Mouse (Mus musculus): Measurements from ENCODE around the gene Dcaf4. TPM values are rescaled to one million over a fixed set of nuclear protein-coding genes. Genes with fewer than 3 reads are reported as not detected.

Dcaf4 gene
- polyA plus RNA-seq, 1 experiment from 2014 or later = 29.9 TPM

GRCm38 (mm10) chr12:83486671-83487461 is 33.4 kb upstream of the Dcaf4 start:
- H3K9ac ChIP-seq = peak overlapping the region; percentile 77
- WGBS = under 1% methylated on average over 73 of the region's 73 CpGs

DNA sequence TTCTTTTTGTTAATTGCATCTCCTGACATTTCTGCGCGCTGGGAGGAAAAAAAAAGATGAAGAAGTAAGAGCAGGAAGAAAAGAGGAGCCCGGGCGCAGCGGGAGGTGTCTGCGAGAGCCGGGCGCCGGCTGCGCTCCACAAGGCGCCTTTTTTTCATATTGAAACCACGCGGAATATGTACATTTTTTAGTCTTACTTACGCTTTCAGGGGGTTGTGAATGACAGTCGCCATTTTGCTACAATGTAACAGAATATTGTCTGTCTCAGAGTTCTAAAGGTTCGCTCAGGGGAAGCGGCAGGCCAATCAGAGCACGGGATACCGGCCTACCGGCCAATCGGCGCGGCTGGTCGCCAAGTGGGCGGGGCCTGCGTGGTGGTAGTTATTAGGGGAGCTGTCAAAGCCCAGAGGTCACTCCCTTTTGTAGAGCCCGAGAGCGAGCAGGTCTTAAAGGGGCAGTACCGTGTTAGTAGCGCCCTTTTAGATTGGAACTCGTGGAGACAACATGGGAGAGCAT is 32.7 kb upstream of the Dcaf4 start, which contains the start of gene Dpf3:
Gene Dpf3, minus strand, starts transcription at position 241 of the 516 bp plus-strand sequence.
- ATAC-seq (ENCODE audit: low FRiP score) = peak; percentile 93
- 0% methylated on average over 31 of the region's 31 CpGs for WGBS
- Histone ChIP-seq H3K27ac (peak within 1 kb of the TSS; percentile 89), H3K36me3 (no peaks in the 10 kb centered on the region), H3K4me1 (peaks cover 19% of the 10 kb centered on the region), H3K9ac (peak within 1 kb of the TSS; percentile 77), H3K4me2 (replicated peaks) (peak within 1 kb of the TSS; percentile 92), H3K9me3 (replicated peaks) (peaks cover 7% of the 10 kb centered on the region), H3K27me3 (no peaks in the 10 kb centered on the region; the same call in 1 of the 2 replicates), H3K4me3 (peak within 1 kb of the TSS; percentile 75)

More at GRCm38 (mm10) chr12:83486671-83487461, 33.4 kb upstream of the Dcaf4 start:
- Histone ChIP-seq H3K27me3 (no peaks in the 10 kb centered on the region; the same call in 1 of the 2 replicates), H3K4me3 (peak overlapping the region; percentile 75), H3K9me3 (replicated peaks) (peaks cover 7% of the 10 kb centered on the region), H3K4me2 (replicated peaks) (peak overlapping the region; percentile 92), H3K36me3 (no peaks in the 10 kb centered on the region), H3K4me1 (peaks cover 19% of the 10 kb centered on the region), H3K27ac (peak overlapping the region; percentile 89)
- peak; percentile 84 for ATAC-seq (ENCODE audit: low FRiP score)

DNA sequence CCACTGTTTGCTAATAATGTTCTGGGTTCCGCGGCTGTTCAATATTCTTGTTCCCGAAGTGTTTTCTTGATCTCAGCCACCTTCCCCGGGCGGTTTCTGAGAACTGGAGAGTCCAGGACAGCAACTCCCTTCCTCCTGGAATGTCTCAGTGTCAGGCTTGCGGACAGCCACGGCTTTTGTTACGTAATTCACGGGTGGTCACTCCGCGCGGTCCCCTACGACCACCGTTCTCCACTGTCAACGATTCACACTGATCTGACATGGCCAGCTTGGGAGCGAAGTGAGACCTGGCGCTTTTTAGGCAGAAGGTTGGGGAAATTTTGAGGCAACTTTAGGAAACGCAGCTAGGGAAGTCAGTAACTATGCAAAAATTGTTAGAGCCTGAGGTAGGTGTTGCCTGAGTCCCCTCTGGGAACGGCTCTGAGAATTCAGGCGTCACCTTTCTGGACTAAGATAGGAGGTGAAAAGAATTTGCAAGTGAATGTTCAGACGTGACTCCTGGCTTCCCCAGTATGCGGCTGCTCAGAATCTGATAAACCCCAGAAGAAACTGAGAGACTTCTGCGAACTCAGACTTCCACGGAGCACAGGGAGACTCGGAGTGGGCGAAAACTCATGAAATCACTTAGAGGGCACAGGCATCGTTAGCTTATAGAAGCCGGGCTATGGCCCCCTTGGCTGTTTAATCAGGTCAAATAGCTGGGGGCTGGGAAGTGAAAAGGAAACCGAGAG is 31.9 kb upstream of the Dcaf4 start:
- Histone ChIP-seq H3K9me3 (replicated peaks) (peaks cover 7% of the 10 kb centered on the region), H3K4me1 (peaks cover 19% of the 10 kb centered on the region), H3K4me3 (peak overlapping the region; percentile 75), H3K9ac (peak overlapping the region; percentile 51; the same call in 1 of the 2 replicates), H3K27me3 (no peaks in the 10 kb centered on the region; the same call in 1 of the 2 replicates), H3K36me3 (no peaks in the 10 kb centered on the region), H3K4me2 (replicated peaks) (peak overlapping the region; percentile 92), H3K27ac (no peak overlapping the region)
- under 1% methylated on average over 29 of the region's 29 CpGs for WGBS
- ATAC-seq (ENCODE audit: low FRiP score) = no peak

- 31% methylated on average over 2 of the region's 2 CpGs for WGBS
- Histone ChIP-seq H3K36me3 (no peaks in the 10 kb centered on the region), H3K4me2 (replicated peaks) (no peak overlapping the region)
These were observed 30.5 kb upstream of the Dcaf4 start for GRCm38 (mm10) chr12:83489748-83490147.

DNA sequence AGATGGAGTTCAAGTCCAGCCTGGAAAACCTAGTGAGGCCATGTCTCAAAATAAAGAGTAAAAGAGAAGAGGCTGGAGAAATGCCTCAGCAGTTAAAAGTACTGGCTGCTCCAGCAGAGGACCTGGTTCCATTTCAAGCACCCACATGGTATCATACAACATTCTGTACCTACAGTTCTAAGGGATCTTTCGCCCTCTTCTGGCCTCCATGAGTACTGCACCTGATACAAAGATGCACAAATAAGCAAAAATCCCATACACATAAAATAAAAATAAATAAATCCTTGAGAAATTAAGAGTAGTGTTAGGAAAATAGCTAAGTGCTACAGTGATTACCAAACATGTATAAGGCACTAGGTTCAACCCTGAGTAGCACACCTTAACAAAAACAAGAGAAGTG is 28.7 kb upstream of the Dcaf4 start:
- H3K4me2 ChIP-seq (replicated peaks) = no peak overlapping the region
- H3K4me1 ChIP-seq = peaks cover 12% of the 10 kb centered on the region
- WGBS = 52% methylated on average over 1 of the region's 1 CpGs
- no peak for ATAC-seq (ENCODE audit: low FRiP score)
- H3K36me3 ChIP-seq = no peaks in the 10 kb centered on the region
- H3K4me3 ChIP-seq = no peak overlapping the region
- no peak overlapping the region for H3K9ac ChIP-seq
- H3K27ac ChIP-seq = no peak overlapping the region
- H3K9me3 ChIP-seq (replicated peaks) = peaks cover 7% of the 10 kb centered on the region
- H3K27me3 ChIP-seq = no peaks in the 10 kb centered on the region; the same call in 1 of the 2 replicates

More at GRCm38 (mm10) chr12:83489748-83490147, 30.5 kb upstream of the Dcaf4 start:
- H3K9me3 ChIP-seq (replicated peaks) = peaks cover 7% of the 10 kb centered on the region
- H3K27ac ChIP-seq = no peak overlapping the region
- no peak for ATAC-seq (ENCODE audit: low FRiP score)
- peaks cover 17% of the 10 kb centered on the region for H3K4me1 ChIP-seq
- H3K27me3 ChIP-seq = no peaks in the 10 kb centered on the region; the same call in 1 of the 2 replicates
- H3K4me3 ChIP-seq = no peak overlapping the region
- no peak overlapping the region for H3K9ac ChIP-seq

GRCm38 (mm10) chr12:83492808-83493207 is 27.5 kb upstream of the Dcaf4 start:
- Histone ChIP-seq H3K4me2 (replicated peaks) (no peak overlapping the region), H3K27ac (no peak overlapping the region), H3K4me1 (peaks cover 12% of the 10 kb centered on the region), H3K27me3 (no peaks in the 10 kb centered on the region; the same call in 1 of the 2 replicates), H3K36me3 (no peaks in the 10 kb centered on the region), H3K4me3 (no peak overlapping the region), H3K9me3 (replicated peaks) (peaks cover 7% of the 10 kb centered on the region), H3K9ac (no peak overlapping the region)
- ATAC-seq (ENCODE audit: low FRiP score) = no peak
- 82% methylated on average over 3 of the region's 3 CpGs for WGBS

DNA sequence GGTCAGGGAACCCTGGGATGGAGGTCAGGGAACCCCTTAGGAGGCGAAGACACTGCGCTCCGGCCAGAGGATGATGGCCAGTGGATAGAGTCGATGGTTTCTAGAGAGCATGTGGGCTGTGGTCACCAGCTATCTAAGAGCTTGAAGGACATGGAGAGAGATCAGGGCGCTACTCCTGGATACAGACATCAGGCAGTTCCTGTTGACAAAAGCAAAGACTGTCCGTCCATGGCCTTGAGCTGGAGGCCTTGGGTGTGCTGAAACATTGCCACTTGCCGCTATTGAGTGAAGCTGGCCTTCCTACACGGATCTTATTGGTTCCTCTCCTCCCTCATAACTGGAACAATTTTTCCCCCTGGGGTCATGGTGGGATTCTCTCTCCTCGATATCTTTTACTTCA is 26.1 kb upstream of the Dcaf4 start:
- H3K4me2 ChIP-seq (replicated peaks) = no peak overlapping the region
- no peak overlapping the region for H3K27ac ChIP-seq
- 84% methylated on average over 9 of the region's 9 CpGs for WGBS
- H3K4me1 ChIP-seq = no peaks in the 10 kb centered on the region
- H3K9me3 ChIP-seq (replicated peaks) = peaks cover 7% of the 10 kb centered on the region
- ATAC-seq (ENCODE audit: low FRiP score) = no peak
- H3K9ac ChIP-seq = no peak overlapping the region
- no peak overlapping the region for H3K4me3 ChIP-seq
- no peaks in the 10 kb centered on the region for H3K36me3 ChIP-seq
- no peaks in the 10 kb centered on the region; the same call in 1 of the 2 replicates for H3K27me3 ChIP-seq

DNA sequence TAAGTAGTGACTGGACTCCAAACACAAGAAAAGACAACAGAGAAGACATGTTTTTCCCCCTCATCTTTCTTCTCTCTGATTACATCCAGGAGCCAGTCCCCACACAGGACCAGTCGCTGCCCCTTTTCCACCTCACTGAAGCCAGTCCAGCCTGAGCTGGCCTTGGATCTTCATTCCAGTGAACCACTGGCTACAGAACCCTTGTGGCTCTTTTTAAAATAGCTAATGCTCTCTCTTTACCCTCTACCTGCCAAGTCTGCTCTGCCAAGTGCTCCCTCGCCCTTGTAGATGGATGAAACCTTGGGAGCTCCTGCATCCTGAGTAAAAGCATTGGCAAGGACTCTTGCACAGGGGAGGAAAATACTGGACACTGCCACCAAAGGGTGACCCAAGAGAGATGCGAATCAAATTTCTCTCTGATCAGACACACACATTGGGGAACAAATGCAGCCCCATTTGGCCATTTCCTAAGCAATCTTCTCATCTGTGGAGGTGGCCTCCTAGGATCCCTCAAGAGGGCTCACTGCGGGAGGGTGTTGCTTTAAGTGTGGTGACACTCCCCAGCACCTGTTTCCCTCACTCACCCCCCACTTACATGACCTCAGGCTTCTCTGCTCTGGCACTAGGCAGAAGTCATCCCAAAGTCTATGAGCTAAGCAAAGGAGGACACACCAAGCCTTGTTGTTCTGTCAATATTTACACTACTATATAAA is 24.9 kb upstream of the Dcaf4 start:
- Histone ChIP-seq H3K9ac (no peak overlapping the region), H3K27me3 (no peaks in the 10 kb centered on the region), H3K9me3 (replicated peaks) (peaks cover 7% of the 10 kb centered on the region), H3K36me3 (no peaks in the 10 kb centered on the region), H3K4me3 (no peak overlapping the region), H3K4me2 (replicated peaks) (no peak overlapping the region), H3K27ac (no peak overlapping the region), H3K4me1 (no peaks in the 10 kb centered on the region)
- WGBS = 73% methylated on average over 4 of the region's 4 CpGs
- no peak for ATAC-seq (ENCODE audit: low FRiP score)

- no peak overlapping the region for H3K4me3 ChIP-seq
- no peak overlapping the region for H3K4me2 ChIP-seq (replicated peaks)
- H3K9ac ChIP-seq = no peak overlapping the region
- no peak for ATAC-seq (ENCODE audit: low FRiP score)
- H3K4me1 ChIP-seq = no peaks in the 10 kb centered on the region
- no peaks in the 10 kb centered on the region for H3K36me3 ChIP-seq
- H3K9me3 ChIP-seq (replicated peaks) = peaks cover 7% of the 10 kb centered on the region
- H3K27me3 ChIP-seq = no peaks in the 10 kb centered on the region
- H3K27ac ChIP-seq = no peak overlapping the region
- WGBS = 53% methylated on average over 9 of the region's 9 CpGs
These were observed 24.3 kb upstream of the Dcaf4 start for GRCm38 (mm10) chr12:83495961-83496282.

DNA sequence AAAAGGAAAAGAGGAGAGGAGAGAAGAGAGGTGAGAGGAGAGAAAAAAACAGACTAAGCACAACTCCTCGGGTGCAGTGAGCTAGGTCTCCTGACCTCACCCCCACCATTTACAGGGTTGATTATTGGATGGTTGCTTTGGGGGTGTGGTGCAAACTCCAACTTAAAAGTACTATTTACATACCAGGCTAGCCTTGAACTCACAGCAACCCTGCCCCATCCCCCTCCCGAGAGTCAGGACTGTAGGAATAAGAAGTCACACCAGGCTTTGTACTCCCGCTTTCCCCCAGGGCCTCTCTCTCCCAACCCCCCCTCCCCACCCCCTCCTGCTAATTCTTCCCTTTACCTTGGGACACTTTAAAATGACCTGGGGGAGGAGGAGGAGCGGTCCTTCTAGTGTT is 23.9 kb upstream of the Dcaf4 start:
- Histone ChIP-seq H3K9me3 (replicated peaks) (peaks cover 3% of the 10 kb centered on the region), H3K4me1 (no peaks in the 10 kb centered on the region), H3K27me3 (no peaks in the 10 kb centered on the region), H3K27ac (no peak overlapping the region), H3K4me2 (replicated peaks) (no peak overlapping the region), H3K36me3 (no peaks in the 10 kb centered on the region), H3K4me3 (no peak overlapping the region), H3K9ac (no peak overlapping the region)
- no peak for ATAC-seq (ENCODE audit: low FRiP score)
- 82% methylated on average over 4 of the region's 4 CpGs for WGBS

DNA sequence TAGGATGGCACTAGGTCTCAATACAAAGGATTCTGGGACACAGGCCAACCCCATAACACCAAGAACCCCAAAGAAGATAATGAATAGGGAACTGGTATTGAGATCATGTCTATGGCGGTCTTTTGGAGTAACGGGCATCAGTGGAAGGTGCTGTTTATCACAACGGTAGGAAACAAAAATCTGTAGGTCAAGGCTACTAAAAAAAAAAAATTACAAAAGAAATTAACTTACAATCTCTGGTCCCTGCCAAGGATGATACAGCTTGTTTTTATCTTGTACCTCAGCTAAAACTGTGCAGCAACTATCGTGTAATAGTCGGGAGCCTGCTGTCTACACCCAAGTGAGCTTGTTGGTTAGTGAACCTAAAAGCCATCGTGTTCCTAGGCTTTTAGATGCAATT is 23.5 kb upstream of the Dcaf4 start:
- Histone ChIP-seq H3K4me1 (no peaks in the 10 kb centered on the region), H3K36me3 (no peaks in the 10 kb centered on the region), H3K4me2 (replicated peaks) (no peak overlapping the region), H3K9ac (no peak overlapping the region), H3K9me3 (replicated peaks) (no peaks in the 10 kb centered on the region), H3K27me3 (no peaks in the 10 kb centered on the region), H3K27ac (no peak overlapping the region), H3K4me3 (no peak overlapping the region)
- 92% methylated on average over 6 of the region's 6 CpGs for whole genome bisulfite sequencing
- no peak for ATAC-seq (ENCODE audit: low FRiP score)

DNA sequence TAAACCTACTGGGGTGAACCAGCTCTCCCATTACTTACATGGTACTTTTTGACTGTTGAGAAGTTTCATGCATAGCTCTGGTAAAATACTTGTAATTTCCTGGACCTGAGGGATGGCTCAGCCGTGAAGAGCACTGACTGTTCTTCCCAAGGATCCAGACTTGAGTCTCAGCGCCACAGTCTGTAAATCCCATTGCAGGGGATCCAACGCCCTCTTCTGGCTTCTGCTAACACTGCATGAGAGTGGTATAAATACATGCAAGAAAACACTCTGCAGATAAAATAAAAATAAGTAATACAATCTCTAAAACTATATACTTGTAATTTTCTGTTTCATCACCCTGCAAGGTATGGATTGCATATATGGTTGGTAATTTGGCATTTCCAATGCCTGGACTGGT is 22.3 kb upstream of the Dcaf4 start:
- H3K9me3 ChIP-seq (replicated peaks) = no peaks in the 10 kb centered on the region
- no peaks in the 10 kb centered on the region for H3K36me3 ChIP-seq
- WGBS = 74% methylated on average over 3 of the region's 3 CpGs
- no peak overlapping the region for H3K4me2 ChIP-seq (replicated peaks)
- 0 out of 2 replicates have a peak, but pooled peaks cover 2% of the 10 kb centered on the region for H3K27me3 ChIP-seq
- no peak overlapping the region for H3K27ac ChIP-seq
- H3K9ac ChIP-seq = no peak overlapping the region
- H3K4me3 ChIP-seq = no peak overlapping the region
- no peak for ATAC-seq (ENCODE audit: low FRiP score)
- no peaks in the 10 kb centered on the region for H3K4me1 ChIP-seq

Measured in hindbrain, embryonic 12.5 days (tissue).